Mouse (Mus musculus) neural tube, embryonic 13.5 days (tissue): ENCODE measurements at regions not wholly inside any gene's neighbourhood (a gene's known extent, or its start where the extent isn't known, plus 50 kb on each side); places are given as distances from the start of the nearest gene placed in this dataset.

Source experiments
- ATAC-seq: fragments of 200-750 bp; cut with Nextera tagmentation; 2 replicates; pipeline ENCODE4 v1.8.0; 2017; ENCODE audit warnings: low read depth, mild to moderate bottlenecking, moderate TSS enrichment, moderate library complexity
- H3K27ac ChIP-seq: fragments of 300-500 bp; sonication (generic); replicated peaks from 2 replicates; pipeline ENCODE4 v1.5.1; 2015; ENCODE audit warnings: moderate library complexity, mild to moderate bottlenecking, inconsistent platforms
- H3K27me3 ChIP-seq: fragments of 300-500 bp; sonication (generic); 2 replicates; pipeline ENCODE4 v1.6.1; 2015; ENCODE audit warnings: mild to moderate bottlenecking, inconsistent platforms
- H3K36me3 ChIP-seq: fragments of 300-500 bp; sonication (generic); 2 replicates; pipeline ENCODE4 v1.6.1; 2015; ENCODE audit warnings: mild to moderate bottlenecking, inconsistent platforms
- H3K4me1 ChIP-seq: fragments of 300-500 bp; sonication (generic); replicated peaks from 2 replicates; pipeline ENCODE4 v1.6.1; 2015; ENCODE audit warnings: inconsistent platforms
- H3K4me2 ChIP-seq: fragments of 300-500 bp; sonication (generic); 2 replicates; pipeline ENCODE4 v1.6.1; 2015; ENCODE audit warnings: inconsistent platforms, mild to moderate bottlenecking, moderate library complexity
- H3K4me3 ChIP-seq: fragments of 300-500 bp; sonication (generic); 2 replicates; pipeline ENCODE4 v1.5.1; 2015; ENCODE audit warnings: mild to moderate bottlenecking, inconsistent platforms
- H3K9ac ChIP-seq: fragments of 300-500 bp; sonication (generic); 2 replicates; pipeline ENCODE4 v1.6.1; 2015; ENCODE audit warnings: moderate library complexity, mild to moderate bottlenecking, inconsistent platforms
- H3K9me3 ChIP-seq: fragments of 300-500 bp; sonication (generic); 2 replicates; pipeline ENCODE4 v1.6.1; 2016; ENCODE audit warnings: inconsistent platforms
- WGBS: fragments of 180-500 bp; shearing (Covaris S2); methylation state at CpG from one replicate; pipeline ENCODE4 v1.1.7; 2015; 5-methylcytosine and 5-hydroxymethylcytosine counted together

DNA sequence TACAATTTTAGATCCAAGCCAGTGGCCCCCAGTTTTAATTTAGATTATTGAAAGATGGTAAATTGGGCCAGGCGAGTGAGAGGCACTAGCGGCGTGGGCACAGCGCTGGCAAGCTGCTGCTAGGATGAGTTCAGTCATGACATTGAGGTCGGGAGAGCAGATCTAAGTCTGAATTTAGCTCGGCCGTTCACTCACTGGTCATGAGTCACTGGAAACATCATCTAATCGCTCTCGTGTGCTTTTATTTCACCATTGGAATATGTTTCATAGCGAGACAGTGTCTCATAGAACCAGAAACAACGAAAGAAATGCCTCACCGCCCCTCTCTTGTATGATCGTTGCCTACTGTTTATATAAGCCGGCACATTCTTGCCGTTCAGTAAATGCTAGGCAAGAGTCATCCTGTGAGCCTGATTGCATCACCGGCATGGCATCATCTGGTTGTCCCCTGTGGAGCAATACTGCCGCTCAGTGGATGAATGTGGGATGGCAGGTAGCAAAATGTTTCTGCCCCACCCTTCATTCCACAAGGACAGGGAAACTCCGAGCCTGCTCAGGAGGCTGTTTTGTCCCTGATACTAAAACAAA is 64.3 kb upstream of the Epcam start:
- Histone ChIP-seq H3K27ac (peak overlapping the region; percentile 78), H3K4me3 (peak overlapping the region; percentile 12), H3K4me1 (peaks cover 20% of the 10 kb centered on the region), H3K4me2 (peak overlapping the region; percentile 49), H3K9ac (peak overlapping the region; percentile 58), H3K36me3 (no peaks in the 10 kb centered on the region), H3K27me3 (no peaks in the 10 kb centered on the region), H3K9me3 (no peaks in the 10 kb centered on the region)
- 14% methylated on average over 18 of the region's 18 CpGs for WGBS
- ATAC-seq: peak; percentile 93

- Histone ChIP-seq H3K27me3 (no peaks in the 10 kb centered on the region), H3K4me2 (no peak overlapping the region), H3K4me1 (peaks cover 6% of the 10 kb centered on the region; the same call in 1 of the 2 replicates), H3K36me3 (no peaks in the 10 kb centered on the region), H3K9ac (no peak overlapping the region), H3K4me3 (no peak overlapping the region), H3K9me3 (peaks cover 11% of the 10 kb centered on the region), H3K27ac (no peak overlapping the region)
- 59% methylated on average over 6 of the region's 6 CpGs for WGBS
- no peak for ATAC-seq
These were observed 52.2 kb upstream of the Epcam start for GRCm38 (mm10) chr17:87583575-87583974.

- no peak overlapping the region for H3K4me3 ChIP-seq
- H3K27me3 ChIP-seq: no peaks in the 10 kb centered on the region
- no peaks in the 10 kb centered on the region for H3K36me3 ChIP-seq
- no peak overlapping the region; the same call in 1 of the 2 replicates for H3K9ac ChIP-seq
- H3K9me3 ChIP-seq: peaks cover 4% of the 10 kb centered on the region; the same call in 1 of the 2 replicates
- ATAC-seq: no peak
- WGBS: 60% methylated on average over 6 of the region's 6 CpGs
- no peak overlapping the region for H3K27ac ChIP-seq
- H3K4me2 ChIP-seq: no peak overlapping the region
- H3K4me1 ChIP-seq: peaks cover 6% of the 10 kb centered on the region; the same call in 1 of the 2 replicates
These were observed 50.4 kb upstream of the Epcam start for GRCm38 (mm10) chr17:87585355-87585754.
